Mouse (Mus musculus) limb, embryonic 11.5 days (tissue): ENCODE data around the gene Me3. TPM values are rescaled to one million over a fixed set of nuclear protein-coding genes. Genes with fewer than 3 reads are reported as not detected.

Experiments used
- ATAC-seq: fragments of 200-750 bp; cut with Nextera tagmentation; 2 replicates; pipeline ENCODE4 v1.8.0; 2017; ENCODE audit warnings: low read depth; ENCODE audit not compliant: insufficient number of reproducible peaks, low FRiP score, low TSS enrichment
- DNase-seq: peaks from one replicate; pipeline ENCODE4 v3.0.0-alpha.2; 2015; ENCODE audit warnings: low spot score
- H3K27ac ChIP-seq: fragments of 300-500 bp; sonication (generic); replicated peaks from 2 replicates; pipeline ENCODE4 v1.5.1; 2014; ENCODE audit warnings: low read depth, mild to moderate bottlenecking, low read length
- H3K27me3 ChIP-seq: fragments of 300-500 bp; sonication (generic); 2 replicates; pipeline ENCODE4 v1.6.1; 2014; ENCODE audit warnings: mild to moderate bottlenecking, low read length, mixed read lengths; ENCODE audit not compliant: control insufficient read depth, insufficient read depth
- H3K36me3 ChIP-seq: fragments of 300-500 bp; sonication (generic); 2 replicates; pipeline ENCODE4 v1.6.1; 2014; ENCODE audit warnings: mild to moderate bottlenecking, low read length, moderate library complexity, mixed read lengths; ENCODE audit not compliant: control insufficient read depth, insufficient read depth
- H3K4me1 ChIP-seq: fragments of 300-500 bp; sonication (generic); 2 replicates; pipeline ENCODE4 v1.6.1; 2014; ENCODE audit warnings: low read length, mixed read lengths; ENCODE audit not compliant: control insufficient read depth, insufficient read depth
- H3K4me2 ChIP-seq: fragments of 300-500 bp; sonication (generic); 2 replicates; pipeline ENCODE4 v1.6.1; 2014; ENCODE audit warnings: low read depth, mild to moderate bottlenecking, moderate library complexity; ENCODE audit not compliant: severe bottlenecking
- H3K4me3 ChIP-seq: fragments of 300-500 bp; sonication (generic); 2 replicates; pipeline ENCODE4 v1.5.1; 2014; ENCODE audit warnings: low read depth, low read length
- H3K9ac ChIP-seq: fragments of 300-500 bp; sonication (generic); 2 replicates; pipeline ENCODE4 v1.6.1; 2014; ENCODE audit warnings: mild to moderate bottlenecking, low read length
- H3K9me3 ChIP-seq: fragments of 300-500 bp; sonication (generic); 2 replicates; pipeline ENCODE4 v1.6.1; 2016; ENCODE audit warnings: low read length; ENCODE audit not compliant: control insufficient read depth
- WGBS: fragments of 180-500 bp; shearing (Covaris S2); extraction: QIAGEN DNeasy Blood & Tissue Kit; methylation state at CpG from one replicate; pipeline ENCODE4 v1.1.7; 2014; 5-methylcytosine and 5-hydroxymethylcytosine counted together
- polyA plus RNA-seq: library from polyadenylated mRNA; unstranded; fragments of >200 nt; fragmentation: Nextera tagmentation; extraction: Ambion mirVana; gene quantifications from 2 replicates; pipeline ENCODE4 v1.2.1, GENCODE M21; 2014

The Me3 gene
- polyA plus RNA-seq, 1 experiment from 2014 or later = 0.29 TPM

DNA sequence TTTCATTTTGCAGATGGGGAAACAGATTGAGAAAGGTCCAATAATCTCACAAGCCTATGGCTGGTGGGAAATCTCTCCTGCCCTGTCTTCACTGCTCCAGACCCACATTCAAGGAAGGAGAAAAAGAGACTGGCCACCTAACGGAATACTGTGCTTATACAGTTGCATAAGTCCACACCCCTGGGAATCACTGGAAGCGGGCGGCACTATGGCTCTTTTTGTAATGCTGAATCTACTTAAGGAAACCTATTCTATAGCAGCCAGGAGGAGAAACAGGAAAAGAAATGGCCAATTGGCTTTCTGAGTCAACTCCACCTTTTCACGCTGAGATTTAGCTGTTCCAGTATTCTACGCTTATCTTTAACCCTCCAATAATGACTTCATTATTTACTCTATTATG lies 140.7 kb downstream of the Me3 start:
- Histone ChIP-seq H3K9ac (no peak overlapping the region), H3K36me3 (no peaks in the 10 kb centered on the region), H3K27me3 (no peaks in the 10 kb centered on the region), H3K4me1 (peaks cover 10% of the 10 kb centered on the region), H3K4me3 (no peak overlapping the region), H3K9me3 (no peaks in the 10 kb centered on the region), H3K27ac (no peak overlapping the region), H3K4me2 (no peak overlapping the region)
- ATAC-seq (no peak), DNase-seq (no peak)
- 91% methylated on average over 5 of the region's 5 CpGs for WGBS

GRCm38 (mm10) chr7:89773352-89773921 lies 141.2 kb downstream of the Me3 start:
- Histone ChIP-seq H3K4me3 (no peak overlapping the region), H3K27me3 (no peaks in the 10 kb centered on the region), H3K4me1 (peaks cover 10% of the 10 kb centered on the region), H3K36me3 (no peaks in the 10 kb centered on the region), H3K4me2 (no peak overlapping the region), H3K9me3 (no peaks in the 10 kb centered on the region), H3K9ac (no peak overlapping the region), H3K27ac (peak overlapping the region; percentile 14; the same call in 1 of the 2 replicates)
- DNase-seq (no peak), ATAC-seq (no peak)
- WGBS = 75% methylated on average over 3 of the region's 3 CpGs

DNA sequence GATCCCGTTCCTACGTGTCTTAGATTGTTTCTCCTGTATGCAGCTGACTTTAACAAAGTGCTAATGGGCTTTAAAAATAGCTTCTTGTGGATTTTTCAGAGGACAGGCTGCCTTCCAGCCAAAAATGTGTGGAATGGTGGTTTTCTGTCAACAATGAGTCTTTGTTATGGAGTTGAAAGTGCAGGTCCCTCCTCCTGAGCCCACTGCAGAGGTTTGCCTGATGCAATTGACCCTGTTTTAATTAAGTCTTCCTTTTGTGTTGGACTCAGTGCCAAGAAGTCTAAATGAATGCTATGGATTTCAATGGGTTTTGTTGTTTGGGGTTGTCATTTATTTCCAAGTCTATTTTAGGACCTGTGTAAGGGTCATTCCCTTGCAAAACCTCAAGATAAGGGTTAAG lies 141.7 kb downstream of the Me3 start:
- no peak overlapping the region for H3K4me2 ChIP-seq
- no peak overlapping the region for H3K9ac ChIP-seq
- no peaks in the 10 kb centered on the region for H3K36me3 ChIP-seq
- ATAC-seq (no peak), DNase-seq (no peak)
- no peaks in the 10 kb centered on the region for H3K27me3 ChIP-seq
- no peak overlapping the region for H3K4me3 ChIP-seq
- H3K9me3 ChIP-seq = no peaks in the 10 kb centered on the region
- 40% methylated on average over 2 of the region's 2 CpGs for WGBS
- H3K27ac ChIP-seq = peak overlapping the region; percentile 14; the same call in 1 of the 2 replicates
- H3K4me1 ChIP-seq = peaks cover 10% of the 10 kb centered on the region

DNA sequence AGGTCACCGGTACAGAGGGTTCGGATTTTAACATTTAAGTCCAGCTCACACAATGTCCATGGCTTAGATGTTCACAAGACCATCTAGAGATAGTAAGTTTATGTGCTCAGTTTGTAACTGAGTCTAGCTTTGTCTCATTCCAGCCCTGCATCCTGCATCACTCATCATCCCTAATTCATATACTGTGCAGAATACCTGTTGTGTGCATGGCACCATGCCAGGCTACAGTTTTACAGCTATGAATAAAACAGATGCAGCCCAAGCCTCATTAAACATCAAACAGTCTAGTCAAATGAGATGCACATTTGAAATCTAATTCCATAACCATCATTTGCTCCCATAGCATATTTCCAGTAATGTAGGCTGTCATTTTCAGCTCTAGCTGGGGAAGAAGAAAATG lies 143.7 kb downstream of the Me3 start:
- Histone ChIP-seq H3K9me3 (no peaks in the 10 kb centered on the region), H3K4me2 (no peak overlapping the region), H3K36me3 (no peaks in the 10 kb centered on the region), H3K4me3 (no peak overlapping the region), H3K9ac (no peak overlapping the region), H3K27me3 (no peaks in the 10 kb centered on the region), H3K27ac (no peak overlapping the region), H3K4me1 (no peaks in the 10 kb centered on the region)
- WGBS = 89% methylated on average over 2 of the region's 2 CpGs
- DNase-seq (no peak), ATAC-seq (no peak)

- DNase-seq (no peak), ATAC-seq (no peak)
- no peak overlapping the region for H3K4me2 ChIP-seq
- no peak overlapping the region for H3K9ac ChIP-seq
- 81% methylated on average over 1 of the region's 1 CpGs for WGBS
- H3K27me3 ChIP-seq = no peaks in the 10 kb centered on the region
- no peak overlapping the region for H3K27ac ChIP-seq
- H3K9me3 ChIP-seq = no peaks in the 10 kb centered on the region
- H3K36me3 ChIP-seq = no peaks in the 10 kb centered on the region
- no peaks in the 10 kb centered on the region for H3K4me1 ChIP-seq
- H3K4me3 ChIP-seq = no peak overlapping the region
These were observed 149.2 kb downstream of the Me3 start for GRCm38 (mm10) chr7:89781391-89781790.

GRCm38 (mm10) chr7:89787735-89788134 lies 155.5 kb downstream of the Me3 start:
- Histone ChIP-seq H3K9ac (no peak overlapping the region), H3K4me1 (no peaks in the 10 kb centered on the region), H3K4me3 (no peak overlapping the region), H3K27me3 (no peaks in the 10 kb centered on the region), H3K9me3 (no peaks in the 10 kb centered on the region), H3K4me2 (no peak overlapping the region), H3K36me3 (no peaks in the 10 kb centered on the region), H3K27ac (no peak overlapping the region)
- 70% methylated on average over 7 of the region's 7 CpGs for WGBS
- no peak for DNase-seq
- no peak for ATAC-seq

- no peak overlapping the region for H3K4me2 ChIP-seq
- no peak overlapping the region for H3K4me3 ChIP-seq
- 88% methylated on average over 1 of the region's 1 CpGs for WGBS
- peaks cover 9% of the 10 kb centered on the region for H3K4me1 ChIP-seq
- no peak for ATAC-seq
- H3K27ac ChIP-seq = no peak overlapping the region
- H3K9me3 ChIP-seq = no peaks in the 10 kb centered on the region
- no peaks in the 10 kb centered on the region for H3K36me3 ChIP-seq
- no peaks in the 10 kb centered on the region for H3K27me3 ChIP-seq
- DNase-seq = no peak
- no peak overlapping the region for H3K9ac ChIP-seq
These were observed 160.4 kb downstream of the Me3 start for GRCm38 (mm10) chr7:89792576-89792975.

DNA sequence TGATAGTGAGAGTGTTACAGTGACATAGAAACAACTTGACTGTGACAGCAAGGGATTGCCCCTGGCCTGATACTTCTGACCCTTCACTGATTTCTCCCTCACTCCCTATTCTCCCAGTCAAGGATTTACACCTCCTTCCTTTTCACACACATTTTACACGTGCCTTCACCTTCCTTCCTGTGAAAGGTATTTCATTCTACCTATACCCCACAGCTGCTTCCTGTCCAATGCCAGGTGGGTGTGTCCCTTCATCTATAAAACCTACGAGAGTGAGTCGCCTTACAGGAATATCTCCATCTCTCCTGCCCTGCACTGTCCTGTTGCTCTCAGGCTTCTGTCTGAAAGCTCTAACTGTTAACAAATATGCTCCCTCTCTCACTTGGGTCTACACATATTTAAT lies 163.2 kb downstream of the Me3 start:
- Histone ChIP-seq H3K4me3 (no peak overlapping the region), H3K4me2 (no peak overlapping the region), H3K9ac (no peak overlapping the region), H3K27me3 (no peaks in the 10 kb centered on the region), H3K36me3 (no peaks in the 10 kb centered on the region), H3K4me1 (peaks cover 9% of the 10 kb centered on the region), H3K27ac (no peak overlapping the region), H3K9me3 (no peaks in the 10 kb centered on the region)
- ATAC-seq (no peak), DNase-seq (no peak)
- 64% methylated on average over 3 of the region's 3 CpGs for WGBS

DNA sequence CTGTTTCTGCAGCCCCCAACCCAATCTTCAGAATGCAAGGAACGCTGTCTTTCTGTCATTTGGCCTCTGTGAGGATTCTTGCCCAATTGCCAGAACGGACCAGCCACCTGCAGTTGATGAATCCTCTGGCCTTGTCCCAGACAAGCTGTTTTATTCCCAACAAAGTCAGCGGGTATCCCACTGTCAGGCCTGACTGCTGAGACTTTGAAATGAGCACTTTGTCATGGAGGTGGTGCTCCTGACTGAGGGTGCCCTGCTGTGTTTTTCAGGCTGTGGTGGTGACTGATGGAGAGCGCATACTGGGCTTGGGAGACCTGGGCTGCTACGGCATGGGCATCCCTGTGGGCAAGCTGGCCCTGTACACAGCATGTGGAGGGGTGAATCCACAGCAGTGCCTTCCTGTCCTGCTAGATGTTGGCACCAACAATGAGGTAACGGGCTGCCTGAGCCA lies 164.2 kb downstream of the Me3 start:
- H3K36me3 ChIP-seq = no peaks in the 10 kb centered on the region
- no peaks in the 10 kb centered on the region for H3K27me3 ChIP-seq
- H3K4me3 ChIP-seq = no peak overlapping the region
- H3K9me3 ChIP-seq = no peaks in the 10 kb centered on the region
- no peak for DNase-seq
- H3K4me2 ChIP-seq = no peak overlapping the region
- WGBS = 19% methylated on average over 6 of the region's 6 CpGs
- H3K27ac ChIP-seq = no peak overlapping the region
- peak; percentile 38; the same call in 1 of the 2 replicates for ATAC-seq
- H3K9ac ChIP-seq = no peak overlapping the region
- H3K4me1 ChIP-seq = peaks cover 9% of the 10 kb centered on the region
